Mouse (Mus musculus) right cerebral cortex, postnatal 25 days (tissue): ENCODE results near the gene Terf2.
A peak's percentile ranks its signal among the peaks of the same experiment; 100 is the strongest.

Source experiments
- DNase-seq: peaks from one replicate; pipeline ENCODE4 v3.0.0; 2022

Gene Terf2

GRCm38 (mm10) chr8:107096366-107097036 lies at the start of gene Terf2:
Gene Terf2, minus strand, starts transcription at chr8:107096547.
- DNase-seq = peak; percentile 94

GRCm38 (mm10) chr8:107143501-107143900 lies 47.2 kb upstream of the Terf2 start:
- DNase-seq = no peak

GRCm38 (mm10) chr8:107142539-107142938 lies 46.2 kb upstream of the Terf2 start:
- DNase-seq = no peak

GRCm38 (mm10) chr8:107139704-107140470 lies 43.5 kb upstream of the Terf2 start:
- no peak for DNase-seq

GRCm38 (mm10) chr8:107138338-107138737 lies 42.0 kb upstream of the Terf2 start:
- DNase-seq = no peak

- no peak for DNase-seq
These were observed 41.2 kb upstream of the Terf2 start for GRCm38 (mm10) chr8:107137591-107137990.

- no peak for DNase-seq
These were observed 39.8 kb upstream of the Terf2 start for GRCm38 (mm10) chr8:107136003-107136612.

GRCm38 (mm10) chr8:107133881-107134280 lies 37.5 kb upstream of the Terf2 start:
- DNase-seq = no peak

GRCm38 (mm10) chr8:107132581-107133491 lies 36.5 kb upstream of the Terf2 start:
- DNase-seq = no peak

- no peak for DNase-seq
These were observed 33.7 kb upstream of the Terf2 start for GRCm38 (mm10) chr8:107130028-107130427.

GRCm38 (mm10) chr8:107129171-107130025 lies 33.1 kb upstream of the Terf2 start:
- DNase-seq = no peak

- DNase-seq = no peak
These were observed 28.0 kb upstream of the Terf2 start for GRCm38 (mm10) chr8:107124343-107124742.

- no peak for DNase-seq
These were observed 26.8 kb upstream of the Terf2 start for GRCm38 (mm10) chr8:107123063-107123614.

- no peak for DNase-seq
These were observed 25.4 kb upstream of the Terf2 start for GRCm38 (mm10) chr8:107121681-107122291.

GRCm38 (mm10) chr8:107120806-107121205 lies 24.5 kb upstream of the Terf2 start:
- no peak for DNase-seq

- DNase-seq = peak; percentile 24
These were observed 23.1 kb upstream of the Terf2 start for GRCm38 (mm10) chr8:107119412-107119811.

- no peak for DNase-seq
These were observed 22.5 kb upstream of the Terf2 start for GRCm38 (mm10) chr8:107118803-107119233.

GRCm38 (mm10) chr8:107117019-107117418 lies 20.7 kb upstream of the Terf2 start:
- no peak for DNase-seq

GRCm38 (mm10) chr8:107116023-107116422 lies 19.7 kb upstream of the Terf2 start:
- peak; percentile 66 for DNase-seq

GRCm38 (mm10) chr8:107115008-107115320 lies 18.6 kb upstream of the Terf2 start:
- no peak for DNase-seq
